Mouse (Mus musculus) kidney, embryonic 15.5 days (tissue): ENCODE measurements around the gene Nos3. TPM values are rescaled to one million over a fixed set of nuclear protein-coding genes. Genes with fewer than 3 reads are reported as not detected.

Source experiments
- ATAC-seq: fragments of 200-750 bp; cut with Nextera tagmentation; replicated peaks from 2 replicates; pipeline ENCODE4 v1.8.0; 2017; ENCODE audit warnings: moderate TSS enrichment; ENCODE audit not compliant: low FRiP score
- H3K27ac ChIP-seq: fragments of 300-500 bp; sonication (generic); 2 replicates; pipeline ENCODE4 v1.5.1; 2015; ENCODE audit warnings: mild to moderate bottlenecking, inconsistent platforms
- H3K27me3 ChIP-seq: fragments of 300-500 bp; sonication (generic); 2 replicates; pipeline ENCODE4 v1.6.1; 2015; ENCODE audit warnings: inconsistent platforms
- H3K36me3 ChIP-seq: fragments of 300-500 bp; sonication (generic); 2 replicates; pipeline ENCODE4 v1.6.1; 2015; ENCODE audit warnings: inconsistent platforms
- H3K4me1 ChIP-seq: fragments of 300-500 bp; sonication (generic); 2 replicates; pipeline ENCODE4 v1.6.1; 2015; ENCODE audit warnings: inconsistent platforms
- H3K4me2 ChIP-seq: fragments of 300-500 bp; sonication (generic); 2 replicates; pipeline ENCODE4 v1.6.1; 2015; ENCODE audit warnings: moderate library complexity, mild to moderate bottlenecking, inconsistent platforms
- H3K4me3 ChIP-seq: fragments of 300-500 bp; sonication (generic); replicated peaks from 2 replicates; pipeline ENCODE4 v1.5.1; 2015; ENCODE audit warnings: mild to moderate bottlenecking, inconsistent platforms
- H3K9ac ChIP-seq: fragments of 300-500 bp; sonication (generic); 2 replicates; pipeline ENCODE4 v1.6.1; 2015; ENCODE audit warnings: mild to moderate bottlenecking, inconsistent platforms
- H3K9me3 ChIP-seq: fragments of 300-500 bp; sonication (generic); replicated peaks from 2 replicates; pipeline ENCODE4 v1.6.1; 2016; ENCODE audit warnings: inconsistent platforms
- WGBS: fragments of 180-500 bp; shearing (Covaris S2); methylation state at CpG from one replicate; pipeline ENCODE4 v1.1.7; 2015; ENCODE audit warnings: mixed read lengths; 5-methylcytosine and 5-hydroxymethylcytosine counted together
- polyA plus RNA-seq: library from polyadenylated mRNA; unstranded; fragments of >200 nt; fragmentation: Nextera tagmentation; extraction: Ambion mirVana; gene quantifications from 2 replicates; pipeline ENCODE4 v1.2.1, GENCODE M21; 2015

Nos3 gene
- polyA plus RNA-seq, 1 experiment from 2014 or later, result 18.4 TPM

DNA sequence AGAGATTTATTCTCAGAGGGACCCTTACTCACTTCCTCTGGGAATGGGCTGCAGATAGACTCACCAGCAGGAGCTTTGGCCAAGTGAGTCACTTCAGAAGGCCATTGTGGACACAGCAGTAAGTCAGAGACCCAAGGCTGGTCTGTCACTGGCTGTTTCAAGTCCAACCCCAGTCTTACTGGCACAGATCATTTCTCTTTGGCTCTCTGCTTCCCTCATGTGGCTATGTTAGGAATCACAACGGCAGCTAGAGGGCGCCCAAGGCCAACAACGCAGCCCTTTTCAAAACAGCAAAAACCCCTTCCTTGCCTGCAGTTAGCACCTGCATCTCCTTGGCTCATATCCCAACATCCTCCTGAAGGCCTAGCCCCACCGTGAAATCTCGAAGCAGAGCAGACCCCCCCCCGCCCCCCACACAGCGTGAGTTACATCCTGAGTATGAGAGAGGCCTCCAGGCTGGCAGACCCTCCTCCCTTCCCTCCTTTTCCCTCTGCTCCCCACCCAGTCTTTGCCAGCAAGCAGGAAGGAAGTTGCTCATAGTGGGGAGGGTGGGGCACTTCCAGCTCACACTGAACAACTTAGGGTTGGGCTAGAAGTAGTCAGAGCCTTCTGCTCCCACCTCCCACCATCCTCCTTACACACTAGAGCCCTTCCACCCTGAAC, 3.7 kb upstream of the Nos3 start:
- Histone ChIP-seq H3K36me3 (no peaks in the 10 kb centered on the region), H3K9ac (no peak overlapping the region), H3K4me2 (no peak overlapping the region), H3K4me1 (peaks cover 10% of the 10 kb centered on the region), H3K4me3 (no peak overlapping the region), H3K27ac (0 out of 2 replicates have a peak overlapping the region, but pooled peaks have one; percentile 3), H3K27me3 (no peaks in the 10 kb centered on the region), H3K9me3 (no peaks in the 10 kb centered on the region)
- ATAC-seq, result peak; percentile 55
- whole genome bisulfite sequencing, result 2% methylated on average over 7 of the region's 7 CpGs

DNA sequence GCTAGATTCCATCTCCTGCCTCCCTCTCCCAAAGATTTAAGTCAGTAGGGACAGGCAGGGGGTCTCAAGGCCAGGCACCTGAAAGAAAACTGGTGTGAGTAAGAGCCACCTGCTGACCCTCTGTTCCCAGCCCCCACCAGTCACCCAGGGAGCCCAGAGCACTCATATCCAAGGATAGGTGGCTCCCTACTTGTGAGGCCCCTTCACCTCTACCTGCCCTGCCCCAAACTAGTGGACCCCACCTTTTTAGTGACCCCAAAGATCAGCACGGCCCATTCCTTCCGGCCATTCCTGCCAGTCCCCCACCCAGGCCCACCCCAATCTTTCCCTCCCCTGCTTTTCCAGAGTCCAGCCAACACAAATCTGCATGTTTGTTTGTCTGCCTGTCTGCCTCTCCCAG, 1.1 kb upstream of the Nos3 start:
- no peak overlapping the region for H3K4me2 ChIP-seq
- H3K9me3 ChIP-seq, result no peaks in the 10 kb centered on the region
- H3K4me1 ChIP-seq, result peaks cover 10% of the 10 kb centered on the region
- no peak overlapping the region for H3K27ac ChIP-seq
- no peak for ATAC-seq
- H3K36me3 ChIP-seq, result no peaks in the 10 kb centered on the region
- H3K27me3 ChIP-seq, result no peaks in the 10 kb centered on the region
- WGBS, result 38% methylated on average over 2 of the region's 2 CpGs
- H3K4me3 ChIP-seq, result no peak overlapping the region
- H3K9ac ChIP-seq, result no peak overlapping the region

DNA sequence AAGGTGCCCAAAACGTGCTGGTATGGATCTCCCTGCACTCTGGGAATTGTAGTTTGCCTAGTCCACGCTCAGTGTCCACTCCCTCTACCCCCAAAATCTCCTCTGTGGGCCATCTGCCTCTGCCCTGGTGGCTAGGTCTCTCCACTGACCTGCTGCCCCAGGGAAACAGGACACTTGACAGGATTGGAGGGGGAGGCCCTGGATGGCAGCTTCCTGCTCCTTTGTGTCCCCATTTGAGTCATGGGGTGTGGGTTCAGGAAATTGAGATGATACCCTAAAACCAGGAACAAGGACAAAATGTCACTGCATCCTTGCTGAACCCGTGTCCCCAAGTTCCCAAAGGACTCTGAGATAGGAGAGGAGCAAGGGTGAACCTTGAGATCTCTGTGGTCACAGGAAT, 549 bp upstream of the Nos3 start:
- H3K4me3 ChIP-seq, result no peak overlapping the region
- WGBS, result 41% methylated on average over 3 of the region's 3 CpGs
- no peaks in the 10 kb centered on the region for H3K36me3 ChIP-seq
- H3K9ac ChIP-seq, result no peak overlapping the region
- peaks cover 10% of the 10 kb centered on the region for H3K4me1 ChIP-seq
- no peaks in the 10 kb centered on the region for H3K27me3 ChIP-seq
- H3K4me2 ChIP-seq, result no peak overlapping the region
- H3K9me3 ChIP-seq, result no peaks in the 10 kb centered on the region
- no peak for ATAC-seq
- H3K27ac ChIP-seq, result peak overlapping the region; percentile 54

DNA sequence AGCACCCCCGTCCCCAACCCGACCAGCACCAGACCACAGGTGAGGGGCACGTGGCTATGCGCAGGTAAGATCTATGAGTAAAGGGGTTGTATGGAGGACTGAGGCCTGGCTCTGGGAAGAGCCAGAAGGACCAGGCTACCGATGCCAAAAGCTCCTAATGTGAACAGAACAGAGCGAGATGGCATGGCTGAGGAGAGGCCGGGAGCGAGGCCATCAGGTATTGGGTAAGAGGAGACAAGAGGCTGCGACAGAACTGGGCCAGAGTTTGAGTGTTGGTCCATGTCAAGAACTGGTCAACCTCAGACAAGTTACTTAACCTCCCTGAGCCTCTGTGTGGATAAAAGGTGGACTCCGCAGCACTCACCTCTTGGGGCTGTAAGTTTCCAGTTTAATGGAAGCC, 353 bp downstream of the Nos3 start:
- Histone ChIP-seq H3K9me3 (no peaks in the 10 kb centered on the region), H3K4me3 (peak overlapping the region; percentile 33), H3K36me3 (no peaks in the 10 kb centered on the region), H3K4me1 (peaks cover 10% of the 10 kb centered on the region), H3K9ac (no peak overlapping the region), H3K27ac (peak overlapping the region; percentile 62), H3K4me2 (peak overlapping the region; percentile 44), H3K27me3 (no peaks in the 10 kb centered on the region)
- 84% methylated on average over 10 of the region's 10 CpGs for WGBS
- ATAC-seq, result no peak

DNA sequence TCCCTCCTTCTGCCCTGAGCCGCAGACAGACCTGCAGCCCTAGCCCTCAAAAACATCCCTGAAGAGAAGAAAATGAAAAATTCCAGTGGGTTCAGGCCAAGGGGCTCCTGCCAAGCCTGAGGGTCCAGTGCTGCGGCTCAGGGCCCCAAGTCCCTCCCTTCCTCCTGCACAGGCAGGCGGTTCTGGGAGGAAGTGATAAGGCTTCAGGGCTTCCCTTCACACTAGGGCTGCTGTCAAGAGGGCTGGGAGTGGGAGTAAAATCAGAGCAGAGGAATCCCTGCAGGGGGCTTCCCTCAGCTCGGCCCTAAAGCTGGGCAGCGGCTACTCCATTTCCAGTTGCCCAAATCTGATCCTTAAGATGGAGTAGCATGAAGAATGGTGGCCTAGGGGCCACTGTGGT, 918 bp downstream of the Nos3 start:
- peak overlapping the region; percentile 62 for H3K27ac ChIP-seq
- H3K9ac ChIP-seq, result no peak overlapping the region
- H3K4me3 ChIP-seq, result peak overlapping the region; percentile 33
- no peaks in the 10 kb centered on the region for H3K27me3 ChIP-seq
- no peak for ATAC-seq
- H3K4me2 ChIP-seq, result peak overlapping the region; percentile 44
- H3K4me1 ChIP-seq, result peaks cover 8% of the 10 kb centered on the region
- 40% methylated on average over 5 of the region's 5 CpGs for WGBS
- H3K36me3 ChIP-seq, result no peaks in the 10 kb centered on the region
- H3K9me3 ChIP-seq, result no peaks in the 10 kb centered on the region

DNA sequence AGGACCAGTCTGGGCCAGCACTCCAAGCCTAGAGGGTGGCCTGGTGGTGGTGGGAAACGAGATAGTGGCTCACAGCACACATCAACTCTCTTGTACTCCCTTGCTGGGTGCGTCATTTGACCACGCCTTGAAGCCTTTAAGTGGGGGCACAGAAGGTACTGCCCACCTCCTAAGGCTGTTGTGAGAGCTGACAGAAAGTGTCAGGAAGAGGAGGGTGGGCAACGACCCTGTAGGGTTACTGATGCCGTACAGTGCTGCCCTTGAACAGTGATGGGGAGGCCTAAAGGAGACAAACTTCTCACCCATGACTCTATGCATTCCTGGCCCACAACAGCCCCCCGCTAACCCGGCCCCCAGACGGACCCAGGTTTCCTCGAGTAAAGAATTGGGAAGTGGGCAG, 1.8 kb downstream of the Nos3 start:
- Histone ChIP-seq H3K9me3 (no peaks in the 10 kb centered on the region), H3K4me2 (no peak overlapping the region), H3K27me3 (no peaks in the 10 kb centered on the region), H3K36me3 (no peaks in the 10 kb centered on the region), H3K27ac (no peak overlapping the region), H3K4me1 (peaks cover 6% of the 10 kb centered on the region; the same call in 1 of the 2 replicates), H3K4me3 (no peak overlapping the region), H3K9ac (no peak overlapping the region)
- no peak for ATAC-seq
- WGBS, result 74% methylated on average over 9 of the region's 9 CpGs

DNA sequence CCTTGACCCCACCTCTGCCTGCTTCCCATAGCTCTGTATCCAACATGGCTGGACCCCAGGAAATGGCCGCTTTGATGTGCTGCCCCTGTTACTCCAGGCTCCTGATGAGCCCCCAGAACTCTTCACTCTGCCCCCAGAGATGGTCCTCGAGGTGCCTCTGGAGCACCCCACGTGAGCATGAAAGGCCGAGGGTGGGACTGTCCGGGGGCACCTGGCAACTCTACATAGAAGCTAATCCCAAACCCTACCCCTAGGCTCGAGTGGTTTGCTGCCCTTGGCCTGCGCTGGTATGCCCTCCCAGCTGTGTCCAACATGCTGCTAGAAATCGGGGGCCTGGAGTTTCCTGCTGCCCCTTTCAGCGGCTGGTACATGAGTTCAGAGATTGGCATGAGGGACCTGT, 5.2 kb downstream of the Nos3 start:
- no peak overlapping the region for H3K4me3 ChIP-seq
- WGBS, result 90% methylated on average over 9 of the region's 9 CpGs
- no peak overlapping the region for H3K4me2 ChIP-seq
- no peaks in the 10 kb centered on the region for H3K9me3 ChIP-seq
- no peak overlapping the region for H3K9ac ChIP-seq
- H3K27ac ChIP-seq, result no peak overlapping the region
- H3K27me3 ChIP-seq, result no peaks in the 10 kb centered on the region
- H3K4me1 ChIP-seq, result peaks cover 3% of the 10 kb centered on the region; the same call in 1 of the 2 replicates
- no peaks in the 10 kb centered on the region for H3K36me3 ChIP-seq
- no peak for ATAC-seq

DNA sequence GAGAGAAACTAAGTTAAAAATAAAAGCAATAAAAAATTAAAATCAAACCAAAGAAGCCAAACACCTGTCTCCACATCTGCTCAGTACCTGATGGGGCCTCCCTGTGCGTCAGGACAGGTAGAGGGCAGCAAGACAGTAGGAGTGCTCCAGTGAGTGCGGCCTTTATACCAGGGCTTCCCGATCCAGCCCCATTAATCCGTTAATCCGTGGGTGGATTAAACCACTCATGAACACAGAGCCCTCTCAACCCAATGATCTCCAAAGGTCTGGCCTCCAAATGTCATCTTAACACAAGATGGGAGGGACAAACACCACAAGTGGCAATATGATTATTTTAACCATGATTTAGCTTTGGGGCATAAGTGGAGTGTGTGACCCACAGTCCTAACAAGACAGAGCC, 9.2 kb downstream of the Nos3 start:
- Histone ChIP-seq H3K27ac (no peak overlapping the region), H3K4me3 (no peak overlapping the region), H3K27me3 (no peaks in the 10 kb centered on the region), H3K4me2 (no peak overlapping the region), H3K9me3 (no peaks in the 10 kb centered on the region), H3K36me3 (no peaks in the 10 kb centered on the region), H3K9ac (no peak overlapping the region), H3K4me1 (peaks cover 3% of the 10 kb centered on the region; the same call in 1 of the 2 replicates)
- no peak for ATAC-seq
- WGBS, result 81% methylated on average over 5 of the region's 5 CpGs

DNA sequence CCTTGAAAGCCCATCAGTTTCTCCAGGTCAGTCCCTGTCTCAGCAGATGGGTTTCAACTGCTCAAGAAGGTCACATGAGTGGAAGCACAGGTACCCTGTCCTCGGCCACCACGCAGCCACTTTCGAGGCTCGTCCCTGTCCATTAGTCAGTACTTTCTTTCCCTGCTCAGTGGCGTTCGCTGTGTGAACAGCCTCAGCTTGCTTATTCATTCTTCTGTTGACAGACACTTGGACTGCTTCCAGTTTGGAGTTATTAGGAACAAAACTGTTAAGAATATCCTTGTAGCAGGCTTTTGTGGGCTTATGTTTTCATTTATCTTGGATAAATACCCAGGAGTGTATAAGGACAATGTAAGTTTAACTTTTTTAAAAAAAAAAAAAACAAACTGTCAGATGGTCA, 9.6 kb downstream of the Nos3 start:
- no peak overlapping the region for H3K9ac ChIP-seq
- ATAC-seq, result no peak
- no peak overlapping the region for H3K4me2 ChIP-seq
- peaks cover 3% of the 10 kb centered on the region; the same call in 1 of the 2 replicates for H3K4me1 ChIP-seq
- H3K4me3 ChIP-seq, result no peak overlapping the region
- no peaks in the 10 kb centered on the region for H3K36me3 ChIP-seq
- WGBS, result 53% methylated on average over 6 of the region's 6 CpGs
- no peaks in the 10 kb centered on the region for H3K9me3 ChIP-seq
- H3K27me3 ChIP-seq, result no peaks in the 10 kb centered on the region
- no peak overlapping the region for H3K27ac ChIP-seq

DNA sequence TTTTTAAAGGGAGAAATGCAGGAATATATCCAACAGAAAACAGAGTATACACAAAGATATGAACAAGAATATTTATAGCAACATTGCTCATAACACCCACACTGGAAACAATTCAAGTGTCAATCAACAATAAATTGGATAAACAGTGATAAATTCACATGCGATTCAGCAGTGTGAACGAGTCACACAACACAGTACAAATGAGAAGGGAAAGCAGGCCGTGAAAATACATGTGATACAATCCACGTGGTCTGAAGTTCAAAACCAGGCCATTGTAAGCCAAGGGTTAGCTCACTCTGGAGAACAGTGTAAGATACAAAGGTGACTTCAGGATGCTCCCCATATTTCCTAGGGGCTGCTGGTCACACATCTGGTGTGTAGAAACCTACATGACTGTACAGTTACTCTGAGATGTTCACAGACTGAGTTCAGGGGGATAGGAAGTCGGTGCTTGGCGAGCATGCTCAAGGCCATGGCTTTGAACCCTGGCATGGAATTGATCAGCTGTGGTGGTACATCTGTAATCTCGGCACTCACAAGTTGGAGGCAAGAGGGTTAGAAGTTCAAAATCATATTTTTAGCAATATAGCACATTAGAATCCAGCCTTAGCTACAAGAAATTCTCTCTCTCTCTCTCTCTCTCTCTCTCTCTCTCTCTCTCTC, 10.2 kb downstream of the Nos3 start:
- Histone ChIP-seq H3K36me3 (no peaks in the 10 kb centered on the region), H3K27me3 (no peaks in the 10 kb centered on the region), H3K9ac (no peak overlapping the region), H3K9me3 (no peaks in the 10 kb centered on the region), H3K4me1 (peaks cover 5% of the 10 kb centered on the region), H3K4me3 (no peak overlapping the region), H3K4me2 (no peak overlapping the region), H3K27ac (no peak overlapping the region)
- no peak for ATAC-seq
- 69% methylated on average over 7 of the region's 7 CpGs for WGBS

DNA sequence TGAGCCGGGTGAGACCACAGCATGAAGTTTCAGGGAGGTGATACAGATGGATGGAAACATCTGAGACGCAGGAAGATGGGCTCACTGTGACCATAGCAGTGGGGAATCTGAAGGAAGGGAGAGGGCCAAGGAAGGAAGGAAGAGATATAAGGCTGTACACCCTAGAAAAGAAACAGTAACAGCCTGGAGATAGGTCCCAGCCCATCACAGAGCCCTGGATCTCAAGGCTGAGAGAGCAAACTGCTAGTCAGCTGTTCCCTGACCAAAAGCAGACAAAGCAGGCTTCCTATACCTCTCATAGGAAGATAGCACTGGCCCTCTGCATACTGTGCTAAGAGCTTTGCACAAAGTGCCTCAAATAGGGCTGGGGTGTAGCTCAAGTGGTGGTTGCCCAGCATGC, 14.1 kb downstream of the Nos3 start:
- Histone ChIP-seq H3K27me3 (no peaks in the 10 kb centered on the region), H3K4me2 (no peak overlapping the region), H3K9me3 (no peaks in the 10 kb centered on the region), H3K9ac (no peak overlapping the region; the same call in 1 of the 2 replicates), H3K27ac (no peak overlapping the region), H3K4me3 (no peak overlapping the region), H3K4me1 (peaks cover 18% of the 10 kb centered on the region), H3K36me3 (no peaks in the 10 kb centered on the region)
- WGBS, result 75% methylated on average over 2 of the region's 2 CpGs
- ATAC-seq, result no peak

DNA sequence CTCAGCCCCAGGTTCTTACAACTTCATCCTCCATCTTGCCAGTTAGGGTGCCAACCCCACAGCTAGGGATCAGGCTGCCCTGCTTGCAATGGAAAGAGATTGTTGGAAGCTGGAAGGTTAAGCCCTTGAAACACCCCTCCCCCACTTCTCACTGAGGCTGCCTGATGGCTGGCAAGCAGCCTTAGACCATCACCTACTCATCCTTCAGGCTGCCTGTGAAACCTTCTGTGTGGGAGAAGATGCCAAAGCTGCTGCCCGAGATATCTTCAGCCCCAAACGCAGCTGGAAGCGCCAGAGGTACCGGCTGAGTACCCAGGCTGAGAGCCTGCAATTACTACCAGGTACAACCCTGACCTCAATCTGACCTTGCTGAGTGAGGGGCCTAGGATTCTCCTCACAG, 14.9 kb downstream of the Nos3 start:
- 59% methylated on average over 4 of the region's 4 CpGs for WGBS
- Histone ChIP-seq H3K9ac (no peak overlapping the region), H3K4me1 (peaks cover 23% of the 10 kb centered on the region), H3K36me3 (no peaks in the 10 kb centered on the region), H3K4me3 (no peak overlapping the region), H3K4me2 (no peak overlapping the region), H3K9me3 (no peaks in the 10 kb centered on the region), H3K27me3 (0 out of 2 replicates have a peak, but pooled peaks cover 2% of the 10 kb centered on the region), H3K27ac (no peak overlapping the region)
- ATAC-seq, result no peak
